14 mouse cellular contexts compared by ENCODE assay signal in the genomic region with DNA sequence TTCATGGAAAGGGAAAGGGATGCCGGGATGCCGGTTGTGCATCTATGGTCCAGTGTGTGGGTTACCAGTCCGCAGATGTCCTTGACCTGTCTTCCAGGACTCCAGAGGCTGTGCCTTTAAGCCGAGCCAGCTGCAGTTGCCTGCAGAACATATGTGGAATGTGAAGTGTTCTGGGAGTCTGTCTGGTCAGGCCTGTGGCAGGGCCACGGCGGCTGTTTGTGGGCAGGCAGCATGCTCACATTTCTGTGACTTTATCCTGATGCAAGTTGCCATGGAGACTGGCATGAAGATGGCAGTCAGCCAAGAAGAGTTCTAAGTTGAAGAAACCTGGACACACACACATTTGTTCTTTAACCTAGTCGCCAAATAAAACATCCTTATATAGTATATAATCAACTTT.
DNase-seq lines count a peak whose midpoint lies in the region; ATAC-seq lines count a peak whose summit lies in the region.
"Had no signal": no experiment of that assay in that cellular context is flagged by ENCODE, and none has a peak within 500 bp of the region (broad histone marks: within the 10 kb centered on the region; RNA-seq: fewer than 3 reads in every experiment).

No protein-coding gene starts in this region.

- H3K4me3 ChIP-seq in hindbrain, embryonic 10.5 days = no peak overlapping the region
- H3K4me3 ChIP-seq in hindbrain, embryonic 13.5 days = no peak overlapping the region
- H3K4me3 ChIP-seq in neural tube, embryonic 15.5 days (replicated peaks) = no peak overlapping the region
- H3K4me3 ChIP-seq in neural tube, embryonic 11.5 days (ENCODE audit: low read depth, low read length) = no peak overlapping the region
- H3K4me3 ChIP-seq: midbrain, embryonic 13.5 days had no signal

- no peaks in the 10 kb centered on the region for H3K4me1 ChIP-seq in hindbrain, embryonic 10.5 days (replicated peaks)
- no peaks in the 10 kb centered on the region; the same call in 1 of the 2 replicates for H3K4me1 ChIP-seq in hindbrain, embryonic 13.5 days (replicated peaks)
- H3K4me1 ChIP-seq in neural tube, embryonic 15.5 days = no peaks in the 10 kb centered on the region
- no peaks in the 10 kb centered on the region for H3K4me1 ChIP-seq in neural tube, embryonic 11.5 days (ENCODE audit: control insufficient read depth, insufficient read depth, low read length)
- H3K4me1 ChIP-seq: midbrain, embryonic 13.5 days had no signal

- DNase-seq in adrenal gland, postnatal 10 days = peak; percentile 6
- DNase-seq in adrenal gland, postnatal 4 days (ENCODE audit: low spot score in 2 of 2) = no peak
- DNase-seq in hindbrain, embryonic 10.5 days (ENCODE audit: low spot score) = peak; percentile 6
- peak; percentile 17 for DNase-seq in neural tube, embryonic 10.5 days (ENCODE audit: extremely low spot score, low spot score)
- peak; percentile 34 for DNase-seq in neural tube, embryonic 11.5 days (ENCODE audit: low spot score)
- no peak for DNase-seq in thymus, postnatal 36 days
- DNase-seq: gastrocnemius, postnatal 25 days; layer of hippocampus, adult 9-11 months had no signal

- no peak overlapping the region for H3K9ac ChIP-seq in hindbrain, embryonic 13.5 days
- H3K9ac ChIP-seq in neural tube, embryonic 15.5 days (replicated peaks) = no peak overlapping the region
- no peak overlapping the region for H3K9ac ChIP-seq in neural tube, embryonic 11.5 days (ENCODE audit: low read length)
- H3K9ac ChIP-seq: liver, embryonic 14.5 days; midbrain, embryonic 13.5 days had no signal

- 84% methylated on average over 7 of the region's 7 CpGs for WGBS in hindbrain, embryonic 10.5 days
- 62% methylated on average over 7 of the region's 7 CpGs for WGBS in hindbrain, embryonic 13.5 days
- WGBS in neural tube, embryonic 15.5 days = 63% methylated on average over 7 of the region's 7 CpGs
- WGBS in neural tube, embryonic 11.5 days = 79% methylated on average over 7 of the region's 7 CpGs

- no peaks in the 10 kb centered on the region for H3K36me3 ChIP-seq in hindbrain, embryonic 10.5 days
- H3K36me3 ChIP-seq in hindbrain, embryonic 13.5 days = no peaks in the 10 kb centered on the region
- no peaks in the 10 kb centered on the region for H3K36me3 ChIP-seq in neural tube, embryonic 15.5 days
- no peaks in the 10 kb centered on the region for H3K36me3 ChIP-seq in neural tube, embryonic 11.5 days (ENCODE audit: control insufficient read depth, insufficient read depth, low read length)
- H3K36me3 ChIP-seq: midbrain, embryonic 13.5 days had no signal

- no peaks in the 10 kb centered on the region for H3K27me3 ChIP-seq in hindbrain, embryonic 10.5 days (ENCODE audit: insufficient read depth, poor library complexity, severe bottlenecking)
- H3K27me3 ChIP-seq in hindbrain, embryonic 13.5 days = no peaks in the 10 kb centered on the region
- no peaks in the 10 kb centered on the region for H3K27me3 ChIP-seq in neural tube, embryonic 15.5 days (replicated peaks)
- no peaks in the 10 kb centered on the region for H3K27me3 ChIP-seq in neural tube, embryonic 11.5 days (ENCODE audit: control insufficient read depth, insufficient read depth, low read length)
- H3K27me3 ChIP-seq: midbrain, embryonic 13.5 days had no signal

- no peak overlapping the region for H3K27ac ChIP-seq in hindbrain, embryonic 10.5 days
- H3K27ac ChIP-seq in hindbrain, embryonic 13.5 days = no peak overlapping the region
- no peak overlapping the region for H3K27ac ChIP-seq in neural tube, embryonic 15.5 days (replicated peaks)
- H3K27ac ChIP-seq in neural tube, embryonic 11.5 days (ENCODE audit: low read depth, low read length) = no peak overlapping the region
- H3K27ac ChIP-seq: liver, embryonic 14.5 days; midbrain, embryonic 13.5 days had no signal

- H3K4me2 ChIP-seq in hindbrain, embryonic 13.5 days = no peak overlapping the region
- no peak overlapping the region for H3K4me2 ChIP-seq in neural tube, embryonic 15.5 days
- H3K4me2 ChIP-seq in neural tube, embryonic 11.5 days (ENCODE audit: low read depth) = no peak overlapping the region
- H3K4me2 ChIP-seq: midbrain, embryonic 13.5 days had no signal

- no peaks in the 10 kb centered on the region for H3K9me3 ChIP-seq in hindbrain, embryonic 10.5 days
- no peaks in the 10 kb centered on the region for H3K9me3 ChIP-seq in hindbrain, embryonic 13.5 days
- H3K9me3 ChIP-seq in neural tube, embryonic 15.5 days (replicated peaks) = no peaks in the 10 kb centered on the region
- no peaks in the 10 kb centered on the region for H3K9me3 ChIP-seq in neural tube, embryonic 11.5 days (ENCODE audit: control insufficient read depth, low read length)
- H3K9me3 ChIP-seq: midbrain, embryonic 13.5 days had no signal

- no peak for ATAC-seq in hindbrain, embryonic 13.5 days (ENCODE audit: low FRiP score)
- no peak for ATAC-seq in neural tube, embryonic 15.5 days (ENCODE audit: low FRiP score)
- ATAC-seq in neural tube, embryonic 11.5 days (ENCODE audit: insufficient read depth, low FRiP score, low TSS enrichment) = no peak
- ATAC-seq: activated CD4-positive, CD25-positive, alpha-beta regulatory T cell, adult 4 months; intestine, embryonic 16.5 days; midbrain, embryonic 13.5 days had no signal

Comparison
In these comparisons a context has a peak if more than half of its experiments do, and no peak if none do; other contexts are left out.
1. DNase-seq: peak in adrenal gland, postnatal 10 days (single experiment), hindbrain, embryonic 10.5 days (single experiment), neural tube, embryonic 10.5 days (single experiment) and neural tube, embryonic 11.5 days (single experiment); none in adrenal gland, postnatal 4 days (0 of 2) and thymus, postnatal 36 days (0 of 2).